Mouse (Mus musculus) heart, embryonic 14.5 days (tissue): ENCODE measurements around the gene Itsn1. TPM values are rescaled to one million over a fixed set of nuclear protein-coding genes. Genes with fewer than 3 reads are reported as not detected.

Experiments
- ATAC-seq: fragments of 200-750 bp; cut with Nextera tagmentation; 2 replicates; pipeline ENCODE4 v1.8.0; 2017; ENCODE audit warnings: low read depth, moderate TSS enrichment; ENCODE audit not compliant: insufficient number of reproducible peaks, insufficient read depth, low FRiP score
- H3K27ac ChIP-seq, 2 experiments: fragments of 200-500 bp in 1 of 2; fragments of 300-500 bp in 1 of 2; sonication (generic) in 1 of 2; replicated peaks in 1 of 2; 2 replicates each; pipeline ENCODE4 v1.5.1; 2012 to 2014; ENCODE audit warnings: low read depth in 2 of 2, low read length in 2 of 2, control low read depth in 1 of 2, mild to moderate bottlenecking in 1 of 2, mixed read lengths in 1 of 2; ENCODE audit not compliant: control insufficient read depth in 1 of 2, insufficient read depth in 1 of 2
- H3K27me3 ChIP-seq: fragments of 300-500 bp; sonication (generic); 2 replicates; pipeline ENCODE4 v1.6.1; 2014; ENCODE audit warnings: mild to moderate bottlenecking, low read length, control low read depth; ENCODE audit not compliant: control insufficient read depth, insufficient read depth
- H3K36me3 ChIP-seq: fragments of 300-500 bp; sonication (generic); 2 replicates; pipeline ENCODE4 v1.6.1; 2014; ENCODE audit warnings: mild to moderate bottlenecking, control low read depth, low read length, mixed read lengths; ENCODE audit not compliant: control insufficient read depth, insufficient read depth
- H3K4me1 ChIP-seq, 2 experiments: fragments of 200-500 bp in 1 of 2; fragments of 300-500 bp in 1 of 2; sonication (generic) in 1 of 2; 2 replicates each; pipeline ENCODE4 v1.6.1; 2012 to 2014; ENCODE audit warnings: low read length in 2 of 2, control low read depth in 1 of 2, mixed read lengths in 1 of 2; ENCODE audit not compliant: control insufficient read depth in 2 of 2, insufficient read depth in 2 of 2
- H3K4me2 ChIP-seq: fragments of 300-500 bp; sonication (generic); 2 replicates; pipeline ENCODE4 v1.6.1; 2014; ENCODE audit warnings: mild to moderate bottlenecking, low read length
- H3K4me3 ChIP-seq, 2 experiments: fragments of 200-500 bp in 1 of 2; fragments of 300-500 bp in 1 of 2; sonication (generic) in 1 of 2; 2 replicates each; pipeline ENCODE4 v1.5.1; 2012 to 2014; ENCODE audit warnings: low read length in 2 of 2, mild to moderate bottlenecking in 2 of 2, control low read depth in 1 of 2, low read depth in 1 of 2, moderate library complexity in 1 of 2; ENCODE audit not compliant: control insufficient read depth in 1 of 2, insufficient read depth in 1 of 2
- H3K9ac ChIP-seq: fragments of 300-500 bp; sonication (generic); 2 replicates; pipeline ENCODE4 v1.6.1; 2014; ENCODE audit warnings: mild to moderate bottlenecking, low read length
- H3K9me3 ChIP-seq: fragments of 300-500 bp; sonication (generic); 2 replicates; pipeline ENCODE4 v1.6.1; 2016; ENCODE audit warnings: low read length, control low read depth; ENCODE audit not compliant: control insufficient read depth
- WGBS: fragments of 180-500 bp; shearing (Covaris S2); extraction: QIAGEN DNeasy Blood & Tissue Kit; methylation state at CpG from one replicate; pipeline ENCODE4 v1.1.7; 2014; 5-methylcytosine and 5-hydroxymethylcytosine counted together
- polyA plus RNA-seq: library from polyadenylated mRNA; unstranded; fragments of >200 nt; fragmentation: Nextera tagmentation; extraction: Ambion mirVana; gene quantifications from 2 replicates; pipeline ENCODE4 v1.2.1, GENCODE M21; 2014

Itsn1 gene
- polyA plus RNA-seq, 1 experiment from 2014 or later = 21.2 TPM

GRCm38 (mm10) chr16:91848505-91848904 lies 119.4 kb downstream of the Itsn1 start:
- ATAC-seq = no peak
- peaks cover 25 to 35% of the 10 kb centered on the region in 2 experiments for H3K4me1 ChIP-seq
- H3K27ac ChIP-seq = no peak overlapping the region
- no peak overlapping the region for H3K9ac ChIP-seq
- no peak overlapping the region for H3K4me2 ChIP-seq
- H3K27me3 ChIP-seq = no peaks in the 10 kb centered on the region
- no peaks in the 10 kb centered on the region for H3K9me3 ChIP-seq
- WGBS = 91% methylated on average over 9 of the region's 9 CpGs
- H3K36me3 ChIP-seq = peaks cover 56% of the 10 kb centered on the region
- H3K4me3 ChIP-seq = no peak overlapping the region

DNA sequence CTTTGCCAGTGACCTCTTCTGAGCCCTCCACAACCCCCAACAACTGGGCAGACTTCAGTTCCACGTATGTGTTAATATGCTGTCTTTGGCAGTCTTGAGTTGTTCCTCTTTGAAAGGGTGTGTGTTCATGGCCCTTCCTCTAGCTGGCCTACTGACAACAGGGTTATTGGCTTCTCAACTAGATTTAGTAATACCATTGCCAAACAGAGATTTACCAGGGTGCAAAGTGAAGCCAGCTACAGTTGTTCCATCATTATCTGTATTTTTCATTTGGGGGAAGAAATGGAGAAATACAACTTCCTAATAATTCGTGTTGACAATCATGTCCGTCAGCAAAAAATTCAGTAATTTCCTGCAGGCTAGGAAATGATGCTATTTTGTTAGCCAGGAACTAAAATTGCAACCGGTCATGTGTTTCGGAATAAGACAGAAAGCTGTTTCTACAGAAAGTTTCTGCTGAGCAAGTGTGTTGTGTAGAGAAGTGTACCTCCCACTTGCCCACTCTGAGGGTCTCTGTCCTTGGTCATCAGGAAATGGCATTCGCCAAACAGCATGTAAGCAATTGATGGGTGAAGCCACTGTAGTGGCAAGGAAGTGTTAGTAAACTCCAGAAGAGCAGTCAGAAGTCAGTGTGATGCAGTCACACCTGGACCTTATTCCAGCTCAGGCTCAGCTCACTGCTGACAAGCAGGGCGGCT lies 120.0 kb downstream of the Itsn1 start:
- Histone ChIP-seq H3K4me2 (no peak overlapping the region), H3K27ac (no peak overlapping the region), H3K27me3 (no peaks in the 10 kb centered on the region), H3K4me3 (no peak overlapping the region), H3K9ac (no peak overlapping the region), H3K9me3 (no peaks in the 10 kb centered on the region), H3K4me1 (peaks cover 25 to 35% of the 10 kb centered on the region in 2 experiments), H3K36me3 (peaks cover 56% of the 10 kb centered on the region)
- 92% methylated on average over 7 of the region's 7 CpGs for WGBS
- ATAC-seq = no peak

DNA sequence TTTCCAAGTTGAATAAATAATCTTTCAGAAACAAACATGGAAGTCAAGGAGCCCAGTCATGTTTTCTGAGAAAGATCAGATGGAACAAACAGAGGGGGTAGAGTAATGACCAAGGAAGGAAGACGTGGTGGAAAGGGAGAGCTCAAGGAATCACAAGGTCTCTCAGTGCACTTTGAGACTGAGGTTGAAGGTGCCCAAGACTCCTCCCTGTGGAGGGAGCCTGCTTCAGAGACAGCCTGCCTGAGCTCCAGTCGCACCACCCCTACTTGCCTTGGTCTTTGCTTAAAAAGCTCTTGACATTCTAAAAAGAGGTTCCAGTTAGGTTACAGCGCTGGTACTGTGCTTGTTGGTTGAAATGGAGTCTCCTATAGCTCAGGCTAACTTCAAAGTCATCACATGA lies 121.1 kb downstream of the Itsn1 start:
- Histone ChIP-seq H3K9ac (no peak overlapping the region), H3K9me3 (no peaks in the 10 kb centered on the region), H3K4me2 (no peak overlapping the region), H3K4me1 (peaks cover 25 to 32% of the 10 kb centered on the region in 2 experiments), H3K27me3 (no peaks in the 10 kb centered on the region), H3K36me3 (peaks cover 62% of the 10 kb centered on the region), H3K4me3 (no peak overlapping the region), H3K27ac (no peak overlapping the region)
- WGBS = 93% methylated on average over 3 of the region's 3 CpGs
- ATAC-seq = no peak

- Histone ChIP-seq H3K27ac (no peak overlapping the region), H3K27me3 (no peaks in the 10 kb centered on the region), H3K9ac (no peak overlapping the region), H3K4me2 (no peak overlapping the region), H3K9me3 (no peaks in the 10 kb centered on the region), H3K4me3 (no peak overlapping the region), H3K4me1 (peaks cover 18 to 19% of the 10 kb centered on the region in 2 experiments), H3K36me3 (peaks cover 77% of the 10 kb centered on the region)
- WGBS = 68% methylated on average over 19 of the region's 19 CpGs
- ATAC-seq = no peak
These were observed 122.6 kb downstream of the Itsn1 start for GRCm38 (mm10) chr16:91851456-91852231.

- peak overlapping the region; percentile 14 to 33; a peak in 3 of 4 replicates for H3K27ac ChIP-seq
- H3K4me3 ChIP-seq = no peak overlapping the region
- no peak overlapping the region for H3K9ac ChIP-seq
- ATAC-seq = no peak
- H3K4me2 ChIP-seq = no peak overlapping the region
- no peaks in the 10 kb centered on the region for H3K9me3 ChIP-seq
- WGBS = 83% methylated on average over 10 of the region's 10 CpGs
- H3K4me1 ChIP-seq = peaks cover 8 to 9% of the 10 kb centered on the region in 2 experiments; a peak in 3 of 4 replicates
- H3K36me3 ChIP-seq = peaks cover 83% of the 10 kb centered on the region
- H3K27me3 ChIP-seq = no peaks in the 10 kb centered on the region
These were observed 123.7 kb downstream of the Itsn1 start for GRCm38 (mm10) chr16:91852753-91853152.

DNA sequence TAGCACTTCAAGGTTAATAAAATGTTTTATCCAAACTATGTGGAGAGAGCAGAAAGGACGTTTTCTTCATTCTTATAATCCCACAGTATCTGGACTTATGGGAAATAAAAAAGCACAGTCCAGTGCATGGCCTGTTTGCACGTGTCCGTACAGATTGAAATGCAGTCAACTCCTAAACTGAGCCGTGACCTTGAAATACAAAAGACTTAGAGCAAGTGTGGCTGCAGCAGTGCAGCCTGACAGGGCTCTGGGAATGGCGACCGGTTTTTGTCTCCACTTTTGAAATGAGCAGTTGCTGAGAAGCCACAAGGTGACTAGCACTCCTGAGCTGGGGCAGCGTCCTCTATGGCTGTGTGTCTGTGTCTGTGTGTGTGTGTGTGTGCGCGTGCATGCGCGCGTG lies 124.1 kb downstream of the Itsn1 start:
- H3K4me1 ChIP-seq = peaks cover 6 to 7% of the 10 kb centered on the region in 2 experiments; a peak in 2 of 4 replicates
- no peaks in the 10 kb centered on the region for H3K9me3 ChIP-seq
- H3K9ac ChIP-seq = 0 out of 2 replicates have a peak overlapping the region, but pooled peaks have one; percentile 22
- WGBS = 66% methylated on average over 12 of the region's 12 CpGs
- no peak overlapping the region for H3K4me3 ChIP-seq
- H3K4me2 ChIP-seq = no peak overlapping the region
- peaks cover 88% of the 10 kb centered on the region for H3K36me3 ChIP-seq
- ATAC-seq = no peak
- no peaks in the 10 kb centered on the region for H3K27me3 ChIP-seq
- H3K27ac ChIP-seq = peak overlapping the region; percentile 33 to 60

GRCm38 (mm10) chr16:91858695-91859094 lies 129.6 kb downstream of the Itsn1 start:
- ATAC-seq = no peak
- Histone ChIP-seq H3K4me3 (no peak overlapping the region), H3K27me3 (no peaks in the 10 kb centered on the region), H3K4me2 (no peak overlapping the region), H3K4me1 (peaks cover 23 to 30% of the 10 kb centered on the region in 2 experiments), H3K36me3 (peaks cover 61% of the 10 kb centered on the region), H3K27ac (no peak overlapping the region), H3K9me3 (no peaks in the 10 kb centered on the region), H3K9ac (no peak overlapping the region)
- 94% methylated on average over 7 of the region's 7 CpGs for WGBS
